Mouse (Mus musculus) CH12.LX (cell line): Measurements from ENCODE around the gene Cidec. TPM values are rescaled to one million over a fixed set of nuclear protein-coding genes. Genes with fewer than 3 reads are reported as not detected.

ENCODE experiments used
- DNase-seq: peaks from one replicate; pipeline ENCODE4 v3.0.0-alpha.2; 2013; ENCODE audit errors: extremely low read depth
- H3K27ac ChIP-seq: 2 replicates; pipeline ENCODE4 v1.5.1; 2012; ENCODE audit warnings: low read depth, mild to moderate bottlenecking, control low read depth, moderate library complexity; ENCODE audit not compliant: insufficient read depth
- H3K27me3 ChIP-seq: replicated peaks from 2 replicates; pipeline ENCODE3; 2012; ENCODE audit warnings: inconsistent platforms
- H3K36me3 ChIP-seq, 2 experiments: replicated peaks in 1 of 2; 2 replicates each; pipeline versions ENCODE3 to v1.6.1; 2012; ENCODE audit warnings: inconsistent platforms in 1 of 2, low read length in 1 of 2, mild to moderate bottlenecking in 1 of 2, mixed read lengths in 1 of 2, moderate library complexity in 1 of 2; ENCODE audit not compliant: control insufficient read depth in 1 of 2, insufficient read depth in 1 of 2
- H3K4me1 ChIP-seq, 2 experiments: 2 replicates each; pipeline ENCODE4 v1.6.1; 2012; ENCODE audit warnings: inconsistent platforms in 1 of 2, moderate library complexity in 1 of 2; ENCODE audit not compliant: insufficient read depth in 2 of 2, control insufficient read depth in 1 of 2
- H3K4me2 ChIP-seq: 2 replicates; pipeline ENCODE4 v1.6.1; 2012; ENCODE audit warnings: low read depth, mild to moderate bottlenecking, control low read depth; ENCODE audit not compliant: poor library complexity, insufficient read depth, severe bottlenecking
- H3K4me3 ChIP-seq, 3 experiments: fragments of 150-350 bp in 1 of 3; sonication (generic) in 1 of 3; replicated peaks in 1 of 3; 2 replicates each; pipeline versions ENCODE3 to v1.5.1; 2011 to 2012; ENCODE audit warnings: low read depth in 2 of 3, low read length in 2 of 3, mild to moderate bottlenecking in 2 of 3, moderate library complexity in 2 of 3, control low read depth in 1 of 3, improper control_type of control experiment in 1 of 3, inconsistent platforms in 1 of 3, mixed read lengths in 1 of 3; ENCODE audit not compliant: poor library complexity in 1 of 3
- H3K79me2 ChIP-seq: replicated peaks from 2 replicates; pipeline ENCODE4 v1.6.1; 2012; ENCODE audit warnings: mild to moderate bottlenecking, moderate library complexity; ENCODE audit not compliant: control insufficient read depth, poor library complexity, insufficient read depth, severe bottlenecking; ENCODE audit errors: extremely low read depth
- H3K9ac ChIP-seq: 2 replicates; pipeline ENCODE4 v1.6.1; 2012; ENCODE audit warnings: low read depth, mild to moderate bottlenecking, control low read depth, moderate library complexity; ENCODE audit not compliant: insufficient read depth
- H3K9me3 ChIP-seq: replicated peaks from 2 replicates; pipeline ENCODE3; 2012; ENCODE audit warnings: low read length, inconsistent platforms, mixed read lengths
- CHD1 ChIP-seq: IDR thresholded peaks from 2 replicates; pipeline ENCODE4 v1.6.1; 2012; ENCODE audit warnings: low read depth, low read length, improper control_type of control experiment, inconsistent platforms
- CHD2 ChIP-seq: IDR thresholded peaks from 2 replicates; pipeline ENCODE4 v1.6.1; 2011; ENCODE audit warnings: low read length, improper control_type of control experiment
- CTCF ChIP-seq, 2 experiments: IDR thresholded peaks in 1 of 2; conservative IDR thresholded peaks in 1 of 2; 2 replicates each; pipeline ENCODE4 v1.5.1; 2011 to 2012; ENCODE audit warnings: low read depth in 2 of 2, low read length in 2 of 2, improper control_type of control experiment in 1 of 2, inconsistent platforms in 1 of 2, mild to moderate bottlenecking in 1 of 2, moderate library complexity in 1 of 2
- EP300 ChIP-seq: IDR thresholded peaks from 2 replicates; pipeline ENCODE4 v1.6.1; 2011; ENCODE audit warnings: low read length, improper control_type of control experiment
- KAT2A ChIP-seq: IDR thresholded peaks from 2 replicates; pipeline ENCODE4 v1.6.1; 2012; ENCODE audit warnings: low read length, improper control_type of control experiment, inconsistent platforms; ENCODE audit not compliant: insufficient replicate concordance
- MAFK ChIP-seq: IDR thresholded peaks from 2 replicates; pipeline ENCODE4 v1.6.1; 2011; ENCODE audit warnings: low read length, improper control_type of control experiment; ENCODE audit not compliant: insufficient replicate concordance
- MEF2A ChIP-seq: IDR thresholded peaks from 2 replicates; pipeline ENCODE4 v1.6.1; 2014; ENCODE audit warnings: low read depth, mild to moderate bottlenecking, inconsistent platforms, low read length, improper control_type of control experiment, borderline replicate concordance
- MXI1 ChIP-seq: IDR thresholded peaks from 2 replicates; pipeline ENCODE4 v1.6.1; 2011; ENCODE audit warnings: mild to moderate bottlenecking, low read depth, low read length, improper control_type of control experiment
- MYC ChIP-seq: IDR thresholded peaks from 2 replicates; pipeline ENCODE4 v1.6.1; 2011; ENCODE audit warnings: low read depth, mild to moderate bottlenecking, improper control_type of control experiment, low read length
- PAX5 ChIP-seq: IDR thresholded peaks from 2 replicates; pipeline ENCODE4 v1.6.1; 2012; ENCODE audit warnings: low read length, inconsistent platforms, mixed read lengths
- POLR2A ChIP-seq: IDR thresholded peaks from 2 replicates; pipeline ENCODE4 v1.6.1; 2011; ENCODE audit warnings: low read depth, mild to moderate bottlenecking, improper control_type of control experiment, low read length
- POLR2AphosphoS2 ChIP-seq: IDR thresholded peaks from 2 replicates; pipeline ENCODE4 v1.6.1; 2011; ENCODE audit warnings: low read depth, low read length, improper control_type of control experiment
- RAD21 ChIP-seq: IDR thresholded peaks from 2 replicates; pipeline ENCODE4 v1.6.1; 2011; ENCODE audit warnings: low read depth, mild to moderate bottlenecking, low read length, improper control_type of control experiment, moderate library complexity
- RCOR1 ChIP-seq: conservative IDR thresholded peaks from 2 replicates; pipeline ENCODE4 v1.6.1; 2012; ENCODE audit warnings: low read depth, mild to moderate bottlenecking, inconsistent platforms, low read length, improper control_type of control experiment
- SMC3 ChIP-seq: IDR thresholded peaks from 2 replicates; pipeline ENCODE4 v1.6.1; 2011; ENCODE audit warnings: low read depth, low read length, improper control_type of control experiment
- USF2 ChIP-seq: conservative IDR thresholded peaks from 2 replicates; pipeline ENCODE4 v1.6.1; 2011; ENCODE audit warnings: low read depth, low read length, improper control_type of control experiment
- ZC3H11A ChIP-seq: IDR thresholded peaks from 2 replicates; pipeline ENCODE4 v1.6.1; 2012; ENCODE audit warnings: low read depth, mild to moderate bottlenecking, inconsistent platforms, low read length, improper control_type of control experiment
- ZMIZ1 ChIP-seq: IDR thresholded peaks from 2 replicates; pipeline ENCODE4 v1.6.1; 2012; ENCODE audit warnings: low read depth, mild to moderate bottlenecking, inconsistent platforms, low read length, improper control_type of control experiment
- ZNF384 ChIP-seq: IDR thresholded peaks from 2 replicates; pipeline ENCODE4 v1.6.1; 2012; ENCODE audit warnings: low read depth, low read length, improper control_type of control experiment, inconsistent platforms
- dilution Hi-C: fragments of 300-500 bp; cut with MboI; formaldehyde crosslinking; loops from 2 replicates; pipeline ENCODE4 v1.14.3; 2020; ENCODE audit warnings: low sequenced_read_pairs; ENCODE audit not compliant: extremely low pct_unique_long_range_greater_than_20kb, extremely low pct_ligation_motif_present
- in situ Hi-C: fragments of 300-500 bp; cut with MboI; formaldehyde crosslinking; loops from 3 replicates; pipeline ENCODE4 v1.14.3; 2019; ENCODE audit warnings: low sequenced_read_pairs, low pct_ligation_motif_present, low pct_unique_long_range_greater_than_20kb, mixed read lengths
- polyA plus RNA-seq: library from polyadenylated mRNA; unstranded; fragments of >175 nt; gene quantifications from 2 replicates; pipeline ENCODE4 v1.2.1, GENCODE M21; 2012; ENCODE audit warnings: low read depth; ENCODE audit not compliant: insufficient read length
- total RNA-seq, 2 experiments: library from RNA; depleted of rRNA; stranded (reverse); fragments of 300-350 nt in 1 of 2; fragments of >200 nt in 1 of 2; gene quantifications; 2 replicates each; pipeline ENCODE4 v1.2.3; 2012 to 2014

Gene Cidec
- total and polyA plus RNA-seq, 3 experiments, result not detected

- Histone ChIP-seq H3K27me3 (no peaks in the 10 kb centered on the region), H3K9ac (no peak overlapping the region), H3K4me3 (no peak overlapping the region), H3K4me1 (peaks cover 0 to 9% of the 10 kb centered on the region in 2 experiments; a peak in 1 of 4 replicates), H3K9me3 (no peaks in the 10 kb centered on the region), H3K36me3 (peaks cover 82 to 95% of the 10 kb centered on the region in 2 experiments), H3K27ac (no peak overlapping the region), H3K4me2 (no peak overlapping the region), H3K79me2 (peaks cover 14% of the 10 kb centered on the region)
- dilution Hi-C loops (no loop called here), in situ Hi-C loops (no loop called here)
- DNase-seq, result no peak
- TF ChIP-seq PAX5 (no peak), CTCF (conservative IDR thresholded peaks at IDR 0.05 in 1 of 2, IDR thresholded peaks at IDR 0.05 in 1 of 2; ENCODE audit: low read depth in 2 of 2, low read length in 2 of 2) (no peak), CHD2 (no peak), SMC3 (no peak), RCOR1 (no peak), POLR2A (no peak), EP300 (no peak), MAFK (no peak), USF2 (no peak), POLR2AphosphoS2 (no peak), MYC (no peak)
Measured at GRCm38 (mm10) chr6:113386025-113386424, 49.5 kb downstream of the Cidec start.

- Histone ChIP-seq H3K9ac (no peak overlapping the region), H3K4me1 (peaks cover 5 to 15% of the 10 kb centered on the region in 2 experiments; a peak in 3 of 4 replicates), H3K4me2 (no peak overlapping the region), H3K36me3 (peaks cover 81 to 95% of the 10 kb centered on the region in 2 experiments), H3K9me3 (no peaks in the 10 kb centered on the region), H3K27ac (no peak overlapping the region), H3K27me3 (no peaks in the 10 kb centered on the region), H3K4me3 (no peak overlapping the region), H3K79me2 (peaks cover 21% of the 10 kb centered on the region)
- TF ChIP-seq RAD21, result no peak
- no peak for TF ChIP-seq CHD1
- TF ChIP-seq ZC3H11A, result no peak
- no peak for TF ChIP-seq POLR2AphosphoS2
- no peak for TF ChIP-seq ZNF384
- no peak for TF ChIP-seq CTCF (conservative IDR thresholded peaks at IDR 0.05 in 1 of 2, IDR thresholded peaks at IDR 0.05 in 1 of 2; ENCODE audit: low read depth in 2 of 2, low read length in 2 of 2)
- TF ChIP-seq ZMIZ1, result no peak
- TF ChIP-seq KAT2A, result no peak
- no peak for TF ChIP-seq MYC
- no peak for TF ChIP-seq MEF2A
- TF ChIP-seq MXI1, result no peak
- dilution Hi-C loops, result no loop called here
- no peak for DNase-seq
- in situ Hi-C loops, result no loop called here
Measured at GRCm38 (mm10) chr6:113385160-113385714, 50.3 kb downstream of the Cidec start.
